Mouse (Mus musculus) stomach, postnatal 0 days (tissue): ENCODE measurements around the gene Lrguk. TPM values are rescaled to one million over a fixed set of nuclear protein-coding genes. Genes with fewer than 3 reads are reported as not detected.

Source experiments
- ATAC-seq: fragments of 200-750 bp; cut with Nextera tagmentation; 2 replicates; pipeline ENCODE4 v1.8.0; 2017; ENCODE audit not compliant: low FRiP score, low TSS enrichment
- DNase-seq: peaks from one replicate; pipeline ENCODE4 v3.0.0-alpha.2; 2016; ENCODE audit warnings: low spot score
- H3K27ac ChIP-seq: fragments of 300-500 bp; sonication (generic); replicated peaks from 2 replicates; pipeline ENCODE4 v1.5.1; 2014; ENCODE audit warnings: mild to moderate bottlenecking, control low read depth
- H3K27me3 ChIP-seq: fragments of 300-500 bp; sonication (generic); 2 replicates; pipeline ENCODE4 v1.6.1; 2014; ENCODE audit warnings: low read length; ENCODE audit not compliant: control insufficient read depth, insufficient read depth
- H3K36me3 ChIP-seq: fragments of 300-500 bp; sonication (generic); 2 replicates; pipeline ENCODE4 v1.6.1; 2014; ENCODE audit warnings: low read length, mixed read lengths; ENCODE audit not compliant: control insufficient read depth, insufficient read depth
- H3K4me1 ChIP-seq: fragments of 300-500 bp; sonication (generic); replicated peaks from 2 replicates; pipeline ENCODE4 v1.6.1; 2014; ENCODE audit warnings: antibody characterized with exemption; ENCODE audit not compliant: control insufficient read depth, insufficient read depth
- H3K4me2 ChIP-seq: fragments of 300-500 bp; sonication (generic); replicated peaks from 2 replicates; pipeline ENCODE4 v1.6.1; 2014; ENCODE audit warnings: low read depth, mild to moderate bottlenecking, control low read depth, moderate library complexity
- H3K4me3 ChIP-seq: fragments of 300-500 bp; sonication (generic); 2 replicates; pipeline ENCODE4 v1.5.1; 2014; ENCODE audit warnings: low read depth, low read length, control low read depth
- H3K9ac ChIP-seq: fragments of 300-500 bp; sonication (generic); 2 replicates; pipeline ENCODE4 v1.6.1; 2014; ENCODE audit warnings: mild to moderate bottlenecking, low read length, control low read depth, mixed read lengths
- H3K9me3 ChIP-seq: fragments of 300-500 bp; sonication (generic); 2 replicates; pipeline ENCODE4 v1.6.1; 2016; ENCODE audit warnings: low read length; ENCODE audit not compliant: control insufficient read depth
- CTCF ChIP-seq: IDR thresholded peaks from 2 replicates; pipeline ENCODE4 v1.5.1; 2016; ENCODE audit warnings: antibody characterized with exemption, low read depth, mild to moderate bottlenecking, moderate library complexity
- EP300 ChIP-seq: optimal IDR thresholded peaks from 2 replicates; pipeline ENCODE3; 2016; ENCODE audit warnings: antibody characterized with exemption
- WGBS: fragments of 180-500 bp; shearing (Covaris S2); extraction: QIAGEN DNeasy Blood & Tissue Kit; methylation state at CpG from one replicate; pipeline ENCODE4 v1.1.7; 2014; 5-methylcytosine and 5-hydroxymethylcytosine counted together
- polyA plus RNA-seq: library from polyadenylated mRNA; unstranded; fragments of >200 nt; fragmentation: Nextera tagmentation; extraction: Ambion mirVana; gene quantifications from 2 replicates; pipeline ENCODE4 v1.2.1, GENCODE M21; 2015

Lrguk gene
- polyA plus RNA-seq, 1 experiment from 2014 or later, result 0.21 TPM

GRCm38 (mm10) chr6:34176864-34177247 is 147.6 kb downstream of the Lrguk start, which contains the start of gene Slc35b4:
Slc35b4 (minus strand) TSS chr6:34177111.
- ATAC-seq, result peak; percentile 99

GRCm38 (mm10) chr6:34179007-34179406 is 149.8 kb downstream of the Lrguk start:
- H3K4me2 ChIP-seq, result no peak overlapping the region
- ATAC-seq, result no peak
- no peaks in the 10 kb centered on the region for H3K9me3 ChIP-seq
- no peak overlapping the region for H3K4me3 ChIP-seq
- DNase-seq, result no peak
- no peak overlapping the region for H3K9ac ChIP-seq
- no peaks in the 10 kb centered on the region for H3K36me3 ChIP-seq
- no peak overlapping the region for H3K27ac ChIP-seq
- no peaks in the 10 kb centered on the region for H3K4me1 ChIP-seq
- H3K27me3 ChIP-seq, result no peaks in the 10 kb centered on the region
- 71% methylated on average over 3 of the region's 3 CpGs for WGBS
- no peak for TF ChIP-seq CTCF
- TF ChIP-seq EP300, result no peak

More at GRCm38 (mm10) chr6:34176864-34177247, 147.6 kb downstream of the Lrguk start, which contains the start of gene Slc35b4:
- Histone ChIP-seq H3K27ac (peak within 1 kb of the TSS; percentile 19), H3K4me3 (peak within 1 kb of the TSS; percentile 68), H3K36me3 (no peaks in the 10 kb centered on the region), H3K9me3 (no peaks in the 10 kb centered on the region), H3K9ac (peak within 1 kb of the TSS; percentile 71), H3K4me2 (peak within 1 kb of the TSS; percentile 74), H3K4me1 (no peaks in the 10 kb centered on the region), H3K27me3 (no peaks in the 10 kb centered on the region)
- DNase-seq, result peak; percentile 94
- WGBS, result 1% methylated on average over 29 of the region's 29 CpGs
- TF ChIP-seq CTCF (peak; percentile 28), EP300 (no peak)

DNA sequence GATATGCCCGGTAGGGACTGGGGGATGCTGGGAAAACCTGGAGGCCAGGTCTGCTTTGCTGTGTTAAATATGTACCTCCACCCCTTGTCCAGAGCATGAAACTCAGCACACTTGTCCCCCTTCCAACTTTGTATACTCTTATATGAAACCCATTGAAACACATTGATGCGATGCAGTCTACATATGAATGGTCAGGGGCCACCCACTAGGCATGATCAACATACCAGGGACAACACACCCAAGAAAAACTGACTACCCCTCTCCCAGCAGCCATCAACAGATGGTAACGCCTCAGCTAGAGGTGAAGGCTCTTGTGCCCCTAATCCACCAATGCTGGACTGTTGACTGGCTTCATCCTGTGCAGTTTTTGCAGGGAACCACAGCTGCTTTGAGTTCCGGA is 150.7 kb downstream of the Lrguk start:
- no peak overlapping the region for H3K4me3 ChIP-seq
- no peak overlapping the region for H3K9ac ChIP-seq
- TF ChIP-seq CTCF (no peak), EP300 (no peak)
- DNase-seq (no peak), ATAC-seq (no peak)
- no peaks in the 10 kb centered on the region for H3K36me3 ChIP-seq
- H3K9me3 ChIP-seq, result no peaks in the 10 kb centered on the region
- H3K4me1 ChIP-seq, result no peaks in the 10 kb centered on the region
- no peak overlapping the region for H3K27ac ChIP-seq
- H3K27me3 ChIP-seq, result no peaks in the 10 kb centered on the region
- H3K4me2 ChIP-seq, result no peak overlapping the region
- WGBS, result 85% methylated on average over 4 of the region's 4 CpGs

GRCm38 (mm10) chr6:34181961-34182360 is 152.7 kb downstream of the Lrguk start:
- Histone ChIP-seq H3K4me1 (no peaks in the 10 kb centered on the region), H3K27me3 (no peaks in the 10 kb centered on the region), H3K9me3 (no peaks in the 10 kb centered on the region), H3K4me3 (no peak overlapping the region), H3K4me2 (no peak overlapping the region), H3K36me3 (no peaks in the 10 kb centered on the region), H3K27ac (no peak overlapping the region), H3K9ac (no peak overlapping the region)
- TF ChIP-seq EP300 (no peak), CTCF (no peak)
- DNase-seq, result no peak
- WGBS, result 54% methylated on average over 3 of the region's 3 CpGs
- ATAC-seq, result no peak

DNA sequence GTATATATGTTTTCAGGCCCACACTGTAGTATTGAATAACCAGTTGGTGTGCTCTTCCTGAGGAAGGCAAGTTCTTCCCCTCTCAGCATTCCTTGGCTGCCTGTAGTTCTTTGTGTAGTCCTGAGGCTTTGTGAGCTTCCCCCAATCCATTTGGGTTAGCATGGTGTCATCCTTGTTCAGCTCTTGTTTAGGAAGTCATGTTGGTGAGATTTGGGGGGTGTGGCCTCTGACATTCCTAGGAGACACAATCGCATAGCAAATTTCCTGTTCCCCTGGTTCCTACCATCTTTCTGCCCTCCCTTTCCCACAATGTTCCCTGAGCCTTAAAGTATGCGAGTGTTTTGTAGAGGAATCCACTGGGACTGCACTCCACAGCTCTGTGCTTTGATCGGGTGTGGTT is 154.1 kb downstream of the Lrguk start:
- no peak overlapping the region for H3K9ac ChIP-seq
- H3K4me3 ChIP-seq, result no peak overlapping the region
- WGBS, result 81% methylated on average over 3 of the region's 3 CpGs
- no peak overlapping the region for H3K27ac ChIP-seq
- DNase-seq, result no peak
- H3K4me2 ChIP-seq, result no peak overlapping the region
- no peaks in the 10 kb centered on the region for H3K9me3 ChIP-seq
- no peak for ATAC-seq
- TF ChIP-seq CTCF, result no peak
- TF ChIP-seq EP300, result no peak
- H3K27me3 ChIP-seq, result no peaks in the 10 kb centered on the region
- no peaks in the 10 kb centered on the region for H3K4me1 ChIP-seq
- no peaks in the 10 kb centered on the region for H3K36me3 ChIP-seq

Other genes starting within 250 kb of the Lrguk start
- gene Slc35b4, start 147.7 kb downstream of the Lrguk start, polyA plus RNA-seq, result 17.2 and 18.7 TPM in 2 replicates